Mouse (Mus musculus) lung, postnatal 14 days (tissue): ENCODE measurements around the gene Avpr1b.
"Not testable (repeated sequence)": the region's sequence is repeated elsewhere in the genome, so short reads cannot be mapped to it uniquely, and the experiment has no call there.

ENCODE experiments used
- DNase-seq: peaks from one replicate; pipeline ENCODE4 v3.0.0; 2021

The Avpr1b gene

GRCm38 (mm10) chr1:131598905-131599304, at the start of gene Avpr1b:
Avpr1b (plus strand) TSS chr1:131599239.
- DNase-seq, result no peak

- no peak for DNase-seq
These were observed 47.1 kb upstream of the Avpr1b start for GRCm38 (mm10) chr1:131551956-131552355.

DNA sequence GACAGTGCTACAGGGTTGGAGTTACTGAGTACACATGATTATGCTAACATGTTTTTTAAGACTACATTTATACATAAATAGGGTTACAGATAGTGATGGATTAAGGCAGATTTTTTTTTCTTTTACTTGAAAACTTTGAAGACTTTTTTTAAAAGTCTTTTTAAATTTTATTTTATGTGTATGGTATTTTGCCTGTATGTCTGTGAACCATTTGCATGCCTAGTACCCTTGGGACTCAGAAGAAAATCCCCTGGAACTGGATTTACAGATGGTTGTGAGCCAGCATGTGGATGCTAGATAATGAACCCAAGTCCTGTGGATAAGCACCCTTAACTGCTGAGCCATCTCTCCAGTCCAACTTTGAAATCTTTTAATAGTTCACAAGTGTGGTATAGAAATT, 45.6 kb upstream of the Avpr1b start:
- no peak for DNase-seq

GRCm38 (mm10) chr1:131555042-131555812, 43.8 kb upstream of the Avpr1b start:
- DNase-seq, result peak; percentile 84

DNA sequence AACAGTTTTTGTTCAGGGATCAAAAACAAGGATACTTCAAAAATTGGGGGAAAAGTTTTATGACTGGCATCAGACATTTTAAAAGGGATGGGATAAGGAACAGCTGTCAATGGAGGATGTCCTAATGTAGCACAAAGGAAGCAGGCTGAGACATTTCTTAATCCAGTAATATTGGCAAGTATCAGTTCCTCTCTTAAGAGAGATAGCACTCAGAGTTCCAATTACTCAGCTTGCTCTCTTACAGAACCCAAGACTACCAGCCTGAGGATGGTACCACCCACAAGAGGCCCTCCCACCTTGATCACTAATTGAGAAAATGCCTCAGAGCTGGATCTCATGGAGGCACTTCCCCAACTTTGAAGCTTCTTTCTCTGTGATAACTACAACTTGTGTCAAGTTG, 38.5 kb upstream of the Avpr1b start:
- DNase-seq, result no peak

DNA sequence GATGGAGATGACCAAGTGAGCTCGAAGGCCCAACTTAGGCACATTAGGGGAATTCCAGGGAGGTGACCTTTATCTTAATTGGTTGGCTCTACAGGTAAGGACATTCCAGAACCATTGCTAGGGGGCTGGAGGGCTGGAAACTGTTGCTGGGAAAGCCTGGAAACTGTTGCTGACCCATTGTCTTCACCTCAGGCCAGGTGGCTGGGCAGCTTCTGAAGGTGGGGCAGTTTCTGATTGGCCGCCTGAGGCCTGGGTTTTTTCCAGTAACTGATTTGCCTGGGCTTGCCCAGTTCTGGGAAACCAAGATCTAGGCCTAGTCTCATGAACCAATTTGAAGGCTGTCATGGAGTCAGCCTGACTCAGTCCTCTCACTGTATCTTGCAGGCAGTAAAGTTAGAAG, 37.0 kb upstream of the Avpr1b start:
- DNase-seq, result no peak

DNA sequence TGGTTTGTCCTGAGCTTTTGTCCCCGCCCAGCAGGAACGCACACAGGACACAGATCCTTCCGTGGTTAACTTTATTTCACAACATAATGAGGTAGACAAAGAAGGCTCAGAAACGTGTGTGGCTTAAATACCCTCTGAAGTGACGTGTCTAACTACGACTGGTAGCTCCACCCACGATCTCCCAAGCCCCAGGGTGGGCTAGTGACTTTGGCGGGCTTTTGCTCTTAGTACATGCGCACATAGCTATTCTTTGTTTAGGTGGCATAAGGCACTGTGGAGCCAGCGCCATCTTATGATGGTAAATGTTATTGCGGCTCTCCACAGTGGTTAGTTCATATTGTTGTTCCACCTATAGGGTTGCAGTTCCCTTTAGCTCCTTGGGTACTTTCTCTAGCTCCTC, 33.0 kb upstream of the Avpr1b start:
- not testable (repeated sequence) for DNase-seq

- no peak for DNase-seq
These were observed 29.3 kb upstream of the Avpr1b start for GRCm38 (mm10) chr1:131569721-131570120.

- no peak for DNase-seq
These were observed 28.6 kb upstream of the Avpr1b start for GRCm38 (mm10) chr1:131570391-131570790.

- peak; percentile 18 for DNase-seq
These were observed 25.3 kb upstream of the Avpr1b start for GRCm38 (mm10) chr1:131573721-131574120.

DNA sequence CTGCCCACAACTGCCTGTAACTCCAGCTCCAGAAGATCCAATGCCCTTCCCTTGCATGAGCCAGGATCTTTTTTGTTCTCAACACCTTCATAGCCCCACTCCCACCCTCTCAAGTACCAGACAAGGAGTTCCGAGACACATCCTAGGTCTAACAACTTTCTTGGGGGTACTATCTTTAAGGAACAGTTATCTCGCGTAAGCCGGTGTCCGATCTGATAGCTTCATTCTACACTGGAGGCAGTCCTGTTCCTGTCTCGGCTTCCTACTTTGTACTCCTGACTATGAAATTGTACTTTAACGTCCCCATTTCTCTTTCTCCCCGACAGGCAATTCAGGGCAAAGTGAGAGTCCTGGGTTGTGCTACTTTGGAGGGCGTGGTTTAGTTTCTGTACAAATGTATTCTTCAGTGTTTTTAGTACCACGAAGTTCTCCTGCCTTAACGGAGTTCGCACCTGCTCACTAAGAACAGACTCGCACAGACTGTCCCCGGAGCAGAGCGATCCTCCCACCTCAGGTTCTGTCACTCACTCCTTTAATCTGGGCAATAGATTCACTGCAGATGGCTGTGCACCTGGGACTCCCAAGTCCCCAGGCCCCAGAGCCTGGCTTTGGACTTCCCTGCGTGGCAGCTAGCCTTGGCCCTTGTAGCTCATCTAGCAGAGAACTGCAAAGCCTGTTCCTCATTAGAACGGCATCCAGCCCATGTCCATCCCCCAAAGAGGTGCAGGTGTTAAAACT, 19.9 kb upstream of the Avpr1b start:
- DNase-seq, result no peak

- DNase-seq, result no peak
These were observed 18.6 kb upstream of the Avpr1b start for GRCm38 (mm10) chr1:131580389-131580788.

DNA sequence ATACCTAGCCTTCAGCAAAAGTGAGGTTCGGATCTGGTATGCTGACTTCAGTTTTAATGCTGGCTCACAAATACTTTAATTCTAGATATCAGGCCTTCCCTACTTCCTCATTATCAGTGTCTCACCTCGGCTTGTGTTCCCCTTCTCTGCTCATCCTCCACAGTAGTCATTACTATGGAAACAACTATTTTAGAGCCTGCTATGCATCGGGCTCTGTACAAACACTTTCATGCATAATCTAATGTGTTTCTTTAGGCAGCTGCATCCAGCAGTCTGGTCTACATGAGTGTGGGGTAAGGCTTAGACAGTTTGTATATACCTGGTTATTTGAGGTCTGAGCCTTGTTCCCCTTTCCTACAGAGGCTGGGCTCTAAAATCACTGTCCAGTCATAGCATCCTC, 15.4 kb upstream of the Avpr1b start:
- DNase-seq, result no peak

DNA sequence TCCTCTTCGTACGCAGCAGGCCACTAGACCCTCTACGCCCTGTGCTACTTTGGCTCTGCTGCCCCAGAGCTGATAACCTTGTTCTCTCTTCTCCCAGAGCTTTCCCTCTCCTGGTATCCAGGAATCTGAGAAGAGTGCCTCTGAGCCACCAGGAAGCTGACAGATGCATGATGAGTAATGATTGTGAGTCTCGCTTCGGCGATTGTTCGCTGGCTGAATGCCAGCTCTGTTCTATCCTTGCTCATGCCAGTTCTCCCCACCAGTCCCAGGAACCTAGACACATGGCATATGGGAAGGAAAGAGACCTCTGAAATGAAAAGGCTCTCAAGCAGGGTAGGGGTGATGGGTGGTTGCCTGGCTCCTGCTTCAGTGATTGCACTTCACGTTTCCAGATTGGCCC, 12.2 kb upstream of the Avpr1b start:
- DNase-seq, result peak; percentile 4

- no peak for DNase-seq
These were observed 1.3 kb downstream of the Avpr1b start for GRCm38 (mm10) chr1:131600314-131600713.

GRCm38 (mm10) chr1:131606719-131607118, 7.7 kb downstream of the Avpr1b start:
- no peak for DNase-seq

- peak; percentile 11 for DNase-seq
These were observed 13.6 kb downstream of the Avpr1b start for GRCm38 (mm10) chr1:131612556-131613155.

DNA sequence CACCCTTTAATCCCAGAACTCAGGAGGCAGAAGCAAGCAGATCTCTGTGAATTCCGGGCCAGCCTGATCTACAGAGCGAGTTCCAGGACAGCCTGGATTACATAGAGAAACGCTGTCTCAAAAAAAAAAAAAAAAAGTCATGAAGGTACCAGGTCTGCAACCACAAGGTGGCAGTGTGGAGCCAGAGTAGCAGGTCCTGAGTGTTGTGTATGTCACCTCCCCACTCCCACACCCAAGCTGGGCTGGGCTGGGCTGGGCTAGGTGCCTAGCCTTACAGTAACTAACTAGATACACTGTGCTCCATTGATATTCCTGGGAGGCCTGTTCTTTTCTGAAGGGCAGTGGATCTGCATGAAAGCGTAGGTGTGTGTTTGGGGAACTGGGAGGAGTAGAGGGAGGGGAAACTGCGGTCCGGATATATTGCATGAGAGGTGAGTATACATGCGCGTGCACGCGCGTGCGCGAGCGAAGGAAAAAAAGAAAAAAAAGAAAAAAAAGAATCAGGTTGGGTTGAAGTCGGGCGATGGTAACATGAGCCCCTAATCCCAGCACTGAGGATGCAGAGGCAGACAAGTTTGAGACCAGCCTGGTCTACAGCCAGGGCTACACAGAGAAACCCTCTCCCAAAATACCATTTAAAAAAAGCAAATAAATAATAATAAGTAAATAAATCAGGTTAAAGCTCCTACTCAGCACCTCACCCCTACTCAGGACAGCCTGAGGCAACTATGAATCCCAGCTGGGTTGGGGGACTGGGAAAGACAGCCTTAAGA, 14.5 kb downstream of the Avpr1b start:
- DNase-seq, result peak; percentile 86

DNA sequence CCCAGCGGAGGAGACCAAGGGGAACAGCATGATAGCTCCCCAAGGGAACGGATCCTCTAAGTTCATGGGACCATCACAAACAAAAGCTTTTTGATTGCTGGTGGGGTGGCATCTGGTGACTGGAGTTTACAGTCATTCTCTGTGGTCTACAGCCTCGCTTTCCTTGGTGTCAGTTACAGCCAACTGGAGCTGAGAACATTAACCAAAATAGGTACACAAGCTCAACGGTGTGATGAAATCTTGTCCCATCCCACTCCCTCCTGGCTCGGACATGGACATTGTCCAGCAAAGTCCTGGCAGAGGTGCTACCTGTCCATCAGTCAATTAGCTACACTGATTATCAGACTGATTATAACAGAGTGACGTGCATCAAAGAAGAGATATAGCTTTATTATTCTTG, 15.6 kb downstream of the Avpr1b start:
- no peak for DNase-seq

DNA sequence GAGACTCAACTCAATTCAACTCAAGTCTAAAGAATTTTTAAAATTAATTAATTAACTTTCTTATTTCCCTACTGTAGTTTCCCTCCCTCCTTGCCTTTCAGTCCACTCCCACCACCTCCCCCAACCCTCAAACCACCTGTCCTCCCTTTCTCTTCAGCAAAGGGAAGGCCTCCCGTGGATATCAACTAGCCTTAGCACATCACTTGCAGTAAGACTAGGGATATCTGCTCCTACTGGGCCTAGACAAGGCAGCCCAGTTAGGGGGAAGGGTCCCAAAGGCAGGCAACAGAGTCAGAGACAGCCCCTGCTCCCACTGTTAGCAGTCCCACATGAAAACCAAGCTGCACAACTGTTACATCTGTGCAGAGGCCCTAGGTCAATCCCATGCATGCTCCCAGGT, 17.1 kb downstream of the Avpr1b start:
- no peak for DNase-seq

GRCm38 (mm10) chr1:131616546-131617220, 17.6 kb downstream of the Avpr1b start:
- no peak for DNase-seq

DNA sequence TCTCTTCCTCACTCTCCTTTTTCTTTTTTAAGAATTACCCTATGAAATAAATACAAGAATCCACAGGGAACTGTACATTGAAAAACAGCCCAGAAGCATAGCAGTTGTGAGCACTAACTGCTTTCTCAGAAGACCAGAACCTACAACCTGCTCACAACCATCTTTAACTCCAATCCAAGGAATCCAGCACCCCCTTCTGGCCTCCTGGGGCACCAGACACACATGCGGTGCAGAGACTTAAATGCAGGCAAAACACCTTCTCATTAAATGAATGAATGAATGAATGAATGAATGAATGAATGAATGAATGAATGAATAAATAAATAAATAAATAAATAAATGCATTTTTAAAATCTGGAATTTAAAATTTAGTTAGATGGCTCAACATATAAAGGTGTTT, 19.5 kb downstream of the Avpr1b start:
- DNase-seq, result no peak

- no peak for DNase-seq
These were observed 20.3 kb downstream of the Avpr1b start for GRCm38 (mm10) chr1:131619348-131619747.
